Mouse (Mus musculus) neural tube, embryonic 13.5 days (tissue): ENCODE data around the gene Zan. TPM values are rescaled to one million over a fixed set of nuclear protein-coding genes. Genes with fewer than 3 reads are reported as not detected.
A peak's percentile ranks its signal among the peaks of the same experiment; 100 is the strongest.

ENCODE experiments used
- ATAC-seq: fragments of 200-750 bp; cut with Nextera tagmentation; 2 replicates; pipeline ENCODE4 v1.8.0; 2017; ENCODE audit warnings: low read depth, mild to moderate bottlenecking, moderate TSS enrichment, moderate library complexity
- H3K27ac ChIP-seq: fragments of 300-500 bp; sonication (generic); replicated peaks from 2 replicates; pipeline ENCODE4 v1.5.1; 2015; ENCODE audit warnings: moderate library complexity, mild to moderate bottlenecking, inconsistent platforms
- H3K27me3 ChIP-seq: fragments of 300-500 bp; sonication (generic); 2 replicates; pipeline ENCODE4 v1.6.1; 2015; ENCODE audit warnings: mild to moderate bottlenecking, inconsistent platforms
- H3K36me3 ChIP-seq: fragments of 300-500 bp; sonication (generic); 2 replicates; pipeline ENCODE4 v1.6.1; 2015; ENCODE audit warnings: mild to moderate bottlenecking, inconsistent platforms
- H3K4me1 ChIP-seq: fragments of 300-500 bp; sonication (generic); replicated peaks from 2 replicates; pipeline ENCODE4 v1.6.1; 2015; ENCODE audit warnings: inconsistent platforms
- H3K4me2 ChIP-seq: fragments of 300-500 bp; sonication (generic); 2 replicates; pipeline ENCODE4 v1.6.1; 2015; ENCODE audit warnings: inconsistent platforms, mild to moderate bottlenecking, moderate library complexity
- H3K4me3 ChIP-seq: fragments of 300-500 bp; sonication (generic); 2 replicates; pipeline ENCODE4 v1.5.1; 2015; ENCODE audit warnings: mild to moderate bottlenecking, inconsistent platforms
- H3K9ac ChIP-seq: fragments of 300-500 bp; sonication (generic); 2 replicates; pipeline ENCODE4 v1.6.1; 2015; ENCODE audit warnings: moderate library complexity, mild to moderate bottlenecking, inconsistent platforms
- H3K9me3 ChIP-seq: fragments of 300-500 bp; sonication (generic); 2 replicates; pipeline ENCODE4 v1.6.1; 2016; ENCODE audit warnings: inconsistent platforms
- WGBS: fragments of 180-500 bp; shearing (Covaris S2); methylation state at CpG from one replicate; pipeline ENCODE4 v1.1.7; 2015; 5-methylcytosine and 5-hydroxymethylcytosine counted together
- polyA plus RNA-seq: library from polyadenylated mRNA; unstranded; fragments of >200 nt; fragmentation: Nextera tagmentation; extraction: Ambion mirVana; gene quantifications from 2 replicates; pipeline ENCODE4 v1.2.1, GENCODE M21; 2015

Zan gene
- polyA plus RNA-seq, 1 experiment from 2014 or later = 0.08 TPM

- Histone ChIP-seq H3K27ac (peak within 1 kb of the TSS; percentile 79), H3K27me3 (no peaks in the 10 kb centered on the region; the same call in 1 of the 2 replicates)
- WGBS = under 1% methylated on average over 44 of the region's 44 CpGs
Observed at GRCm38 (mm10) chr5:137333512-137334174, 143.2 kb downstream of the Zan start, which contains the start of gene Slc12a9. Gene Slc12a9 (minus strand): TSS chr5:137333597.

DNA sequence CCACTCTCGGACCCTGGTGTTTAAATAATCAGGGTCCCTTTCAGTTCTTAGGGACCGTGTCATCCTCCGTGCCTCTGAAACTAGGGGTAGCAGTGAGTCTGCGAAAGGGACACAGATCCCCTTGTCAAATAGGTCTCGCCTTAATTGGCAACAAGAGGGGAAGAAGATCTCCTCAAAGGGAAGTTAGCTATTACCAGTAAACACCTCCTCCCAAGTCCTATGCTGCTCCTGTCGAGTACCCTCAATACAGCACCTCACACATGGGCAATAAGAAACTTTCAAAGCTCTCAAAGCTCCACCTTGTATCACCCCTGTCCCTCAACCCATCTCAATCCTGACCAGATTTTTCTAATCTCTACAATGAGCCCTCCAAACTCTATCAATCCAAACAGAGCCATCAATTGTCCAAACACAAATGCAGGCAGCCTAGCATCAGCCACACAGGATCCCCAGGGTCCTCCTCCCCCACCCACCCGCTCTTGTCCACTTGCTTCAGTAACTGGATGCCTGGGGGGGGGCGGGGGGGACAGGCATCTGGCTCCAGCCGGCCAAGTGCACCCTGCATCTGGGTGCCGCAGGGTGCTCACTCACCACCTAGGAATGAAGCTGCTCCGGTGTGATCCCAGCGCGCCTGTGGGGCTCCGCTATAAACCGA is 143.9 kb downstream of the Zan start:
- peak overlapping the region; percentile 92 for H3K4me2 ChIP-seq
- H3K9me3 ChIP-seq = no peaks in the 10 kb centered on the region
- WGBS = 12% methylated on average over 15 of the region's 15 CpGs
- H3K4me3 ChIP-seq = peak overlapping the region; percentile 65
- peaks cover 5% of the 10 kb centered on the region; the same call in 1 of the 2 replicates for H3K36me3 ChIP-seq
- peak; percentile 32 for ATAC-seq
- peak overlapping the region; percentile 79 for H3K27ac ChIP-seq
- no peaks in the 10 kb centered on the region; the same call in 1 of the 2 replicates for H3K27me3 ChIP-seq
- H3K9ac ChIP-seq = peak overlapping the region; percentile 87
- H3K4me1 ChIP-seq = peaks cover 31% of the 10 kb centered on the region

More at GRCm38 (mm10) chr5:137333512-137334174, 143.2 kb downstream of the Zan start, which contains the start of gene Slc12a9:
- peak within 1 kb of the TSS; percentile 87 for H3K9ac ChIP-seq
- H3K4me3 ChIP-seq = peak within 1 kb of the TSS; percentile 65
- H3K9me3 ChIP-seq = no peaks in the 10 kb centered on the region
- peak; percentile 92 for ATAC-seq
- no peaks in the 10 kb centered on the region; the same call in 1 of the 2 replicates for H3K36me3 ChIP-seq
- H3K4me1 ChIP-seq = peaks cover 33% of the 10 kb centered on the region
- peak within 1 kb of the TSS; percentile 92 for H3K4me2 ChIP-seq

DNA sequence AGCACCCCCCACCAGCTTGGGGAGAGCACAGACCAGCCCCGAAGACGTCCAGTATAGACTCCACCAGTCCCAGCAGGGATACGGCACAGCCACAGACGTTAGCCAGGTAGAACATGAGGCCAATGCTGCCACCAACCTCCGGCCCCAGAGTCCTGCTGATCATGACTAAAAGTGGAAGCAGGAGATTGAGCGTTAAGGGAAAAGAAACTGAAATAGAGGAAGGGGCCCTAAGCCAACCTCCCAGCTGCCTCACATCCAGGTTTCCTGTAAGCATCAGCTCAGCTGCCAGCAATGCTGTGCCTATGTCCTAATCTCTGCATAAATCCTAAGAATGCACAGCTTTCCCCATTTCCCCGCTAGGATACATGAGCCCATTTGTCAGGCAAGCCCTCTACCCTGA is 146.0 kb downstream of the Zan start:
- Histone ChIP-seq H3K9me3 (no peaks in the 10 kb centered on the region), H3K4me3 (no peak overlapping the region), H3K4me1 (peaks cover 25% of the 10 kb centered on the region), H3K27me3 (no peaks in the 10 kb centered on the region), H3K27ac (no peak overlapping the region), H3K36me3 (peaks cover 25% of the 10 kb centered on the region), H3K4me2 (no peak overlapping the region), H3K9ac (no peak overlapping the region)
- no peak for ATAC-seq
- WGBS = 92% methylated on average over 7 of the region's 7 CpGs

Other genes starting within 250 kb of the Zan start
- gene Ache, start 189.5 kb downstream of the Zan start, polyA plus RNA-seq = 37.8 and 40.6 TPM in 2 replicates
- gene Ufsp1, start 182.4 kb downstream of the Zan start, polyA plus RNA-seq = 15.1 and 18.3 TPM in 2 replicates
- 102 and 115 TPM in 2 replicates for gene Srrt, start 169.4 kb downstream of the Zan start, polyA plus RNA-seq
- 17.7 and 23.8 TPM in 2 replicates for gene Trip6, start 162.7 kb downstream of the Zan start, polyA plus RNA-seq
- gene Slc12a9, start 143.5 kb downstream of the Zan start, polyA plus RNA-seq = 26.9 and 27.4 TPM in 2 replicates
- gene Ephb4, start 127.0 kb downstream of the Zan start, polyA plus RNA-seq = 10.8 and 13.4 TPM in 2 replicates
- gene Pop7, start 25.5 kb upstream of the Zan start, polyA plus RNA-seq = 79.7 and 80.1 TPM in 2 replicates
- 16.9 and 17.3 TPM in 2 replicates for gene Gigyf1, start 41.5 kb upstream of the Zan start, polyA plus RNA-seq
- not detected in 2 replicates for gene Epo, start 56.2 kb upstream of the Zan start, polyA plus RNA-seq
- gene Gnb2, start 56.4 kb upstream of the Zan start, polyA plus RNA-seq = 486 and 510 TPM in 2 replicates
- gene Actl6b, start 76.5 kb upstream of the Zan start, polyA plus RNA-seq = 203 and 222 TPM in 2 replicates
- 3.0 and 3.2 TPM in 2 replicates for gene Tfr2, start 92.8 kb upstream of the Zan start, polyA plus RNA-seq
- 50.0 and 58.1 TPM in 2 replicates for gene Mospd3, start 124.0 kb upstream of the Zan start, polyA plus RNA-seq
- 40.6 and 42.7 TPM in 2 replicates for gene Pcolce, start 136.7 kb upstream of the Zan start, polyA plus RNA-seq
- gene Fbxo24, start 151.9 kb upstream of the Zan start, polyA plus RNA-seq = 0.17 and 0.20 TPM in 2 replicates
- 23.8 and 24.5 TPM in 2 replicates for gene Lrch4, start 152.1 kb upstream of the Zan start, polyA plus RNA-seq
- 6.7 and 7.9 TPM in 2 replicates for gene Gm20605, start 152.1 kb upstream of the Zan start, polyA plus RNA-seq
- 5.6 and 6.5 TPM in 2 replicates for gene Sap25, start 164.3 kb upstream of the Zan start, polyA plus RNA-seq
- gene Irs3, start 168.7 kb upstream of the Zan start, polyA plus RNA-seq = 0.20 TPM in 1 of 2 replicates, not detected in the other
- 15.5 and 16.6 TPM in 2 replicates for gene Agfg2, start 207.7 kb upstream of the Zan start, polyA plus RNA-seq